Mouse (Mus musculus) cortical plate, adult 2 months (tissue): Measurements from ENCODE around the gene Caskin1. TPM values are rescaled to one million over a fixed set of nuclear protein-coding genes. Genes with fewer than 3 reads are reported as not detected.

Experiments
- H3K27ac ChIP-seq: fragments of 200-500 bp; 2 replicates; pipeline ENCODE4 v1.5.1; 2012; ENCODE audit warnings: low read length, control low read depth, inconsistent platforms; ENCODE audit not compliant: insufficient read depth
- H3K4me1 ChIP-seq: fragments of 200-500 bp; 2 replicates; pipeline ENCODE4 v1.6.1; 2011; ENCODE audit warnings: low read length; ENCODE audit not compliant: control insufficient read depth, insufficient read depth
- H3K4me3 ChIP-seq: fragments of 200-500 bp; 2 replicates; pipeline ENCODE4 v1.5.1; 2011; ENCODE audit warnings: mild to moderate bottlenecking, low read length, control low read depth; ENCODE audit not compliant: insufficient read depth
- CTCF ChIP-seq: fragments of 200-500 bp; IDR thresholded peaks from 2 replicates; pipeline ENCODE4 v1.5.1; 2011; ENCODE audit warnings: mild to moderate bottlenecking, control low read depth, low read length; ENCODE audit not compliant: insufficient read depth; ENCODE audit errors: extremely low read depth
- POLR2A ChIP-seq: fragments of 200-500 bp; IDR thresholded peaks from 2 replicates; pipeline ENCODE4 v1.6.1; 2011; ENCODE audit warnings: mild to moderate bottlenecking, low read length, control low read depth; ENCODE audit not compliant: insufficient read depth; ENCODE audit errors: extremely low read depth
- polyA plus RNA-seq: library from polyadenylated mRNA; depleted of rRNA; stranded (reverse); fragments of >200 nt; gene quantifications from 2 replicates; pipeline ENCODE4 v1.2.3, GENCODE M21; 2012

Caskin1 gene
- polyA plus RNA-seq, 1 experiment = 106 TPM

DNA sequence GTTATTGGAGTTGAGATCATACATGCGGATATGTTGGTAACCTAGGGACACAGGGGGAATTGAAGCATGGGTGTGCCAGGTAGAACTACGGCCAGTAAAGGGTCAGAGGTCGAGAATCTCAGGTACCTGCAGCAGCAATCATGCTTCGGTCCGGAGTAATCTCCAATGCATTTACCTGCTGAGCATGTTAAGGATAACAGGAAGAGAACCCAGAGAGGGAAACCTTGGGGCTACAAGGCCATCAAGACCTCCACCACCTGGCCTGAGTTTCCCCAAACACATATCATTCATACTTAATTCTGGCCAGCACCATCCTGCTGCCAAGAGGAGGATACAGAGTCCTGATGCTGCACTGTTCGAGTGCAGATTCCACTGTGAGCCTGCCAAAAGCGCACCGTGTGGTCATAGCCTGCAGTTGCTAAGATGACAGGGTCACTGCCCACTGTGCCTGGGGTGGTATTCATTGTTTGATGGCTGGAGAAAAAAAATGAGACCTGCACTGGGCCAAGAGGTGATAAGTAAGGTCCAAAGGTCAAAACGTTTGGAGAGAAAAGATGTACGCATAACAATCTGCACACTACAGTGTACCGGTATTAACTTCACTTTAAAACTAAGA lies 10.3 kb upstream of the Caskin1 start:
- no peak overlapping the region for H3K27ac ChIP-seq
- peak overlapping the region; percentile 52 for H3K4me3 ChIP-seq
- peaks cover 6% of the 10 kb centered on the region; the same call in 1 of the 2 replicates for H3K4me1 ChIP-seq
- TF ChIP-seq CTCF (no peak), POLR2A (no peak)

GRCm38 (mm10) chr17:24478663-24479380 lies 9.6 kb upstream of the Caskin1 start, which contains the start of gene Mlst8:
Gene Mlst8 (minus strand): TSS chr17:24479078.
- H3K4me1 ChIP-seq = peaks cover 6% of the 10 kb centered on the region; the same call in 1 of the 2 replicates
- peak within 1 kb of the TSS; percentile 52 for H3K4me3 ChIP-seq
- H3K27ac ChIP-seq = peak within 1 kb of the TSS; percentile 88
- TF ChIP-seq POLR2A = peak; percentile 77
- TF ChIP-seq CTCF = peak; percentile 83

DNA sequence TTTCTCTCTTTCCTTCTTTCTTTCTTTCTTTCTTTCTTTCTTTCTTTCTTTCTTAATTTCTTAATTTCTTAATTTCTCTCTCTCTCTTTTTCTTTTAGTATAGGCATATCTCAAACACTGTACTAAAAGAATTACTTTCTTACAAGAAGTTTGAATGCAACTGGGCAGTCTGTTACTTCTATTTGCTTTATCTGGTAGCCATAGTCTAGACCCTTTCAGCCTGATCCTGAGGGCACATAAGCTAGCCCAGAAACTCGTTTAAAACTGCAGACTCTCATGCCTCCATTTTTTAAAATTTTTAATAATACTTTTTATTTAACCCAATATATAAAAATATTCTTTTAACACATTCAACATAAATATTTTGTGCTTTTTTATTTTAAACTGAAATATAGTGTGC lies 9.0 kb upstream of the Caskin1 start:
- H3K4me1 ChIP-seq = peaks cover 6% of the 10 kb centered on the region; the same call in 1 of the 2 replicates
- peak overlapping the region; percentile 52; the same call in 1 of the 2 replicates for H3K4me3 ChIP-seq
- H3K27ac ChIP-seq = no peak overlapping the region
- TF ChIP-seq CTCF (no peak), POLR2A (no peak)

DNA sequence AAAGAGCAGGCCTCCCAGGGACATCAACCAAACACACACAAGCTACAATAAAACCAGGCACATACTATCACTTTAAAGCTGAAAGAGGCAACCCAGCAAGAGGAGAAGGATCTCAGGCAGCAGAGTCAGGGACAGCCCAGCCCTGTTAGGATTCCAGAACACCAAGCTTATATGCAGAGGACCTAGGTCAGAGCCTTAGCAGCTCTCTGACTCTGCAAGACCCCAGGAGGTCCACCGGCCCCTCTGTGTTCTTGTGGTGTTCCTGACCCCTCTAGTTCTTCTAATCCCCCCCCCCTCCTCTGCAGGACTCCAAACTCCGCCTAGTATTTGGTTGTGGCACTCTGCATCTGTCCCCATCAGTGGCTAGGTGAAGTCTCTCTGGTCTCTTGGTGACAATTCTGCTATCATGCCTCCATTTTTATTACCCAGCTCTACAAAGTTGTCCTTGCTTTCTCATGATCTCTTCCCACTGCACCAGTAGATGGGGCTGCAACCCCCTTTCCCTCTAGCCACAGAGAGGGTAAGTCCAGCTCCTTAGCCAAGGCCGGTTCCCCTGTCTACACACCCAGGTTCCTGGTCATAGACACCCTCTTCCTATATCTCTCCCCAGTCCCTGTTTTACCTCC lies 8.1 kb upstream of the Caskin1 start:
- H3K27ac ChIP-seq = no peak overlapping the region

DNA sequence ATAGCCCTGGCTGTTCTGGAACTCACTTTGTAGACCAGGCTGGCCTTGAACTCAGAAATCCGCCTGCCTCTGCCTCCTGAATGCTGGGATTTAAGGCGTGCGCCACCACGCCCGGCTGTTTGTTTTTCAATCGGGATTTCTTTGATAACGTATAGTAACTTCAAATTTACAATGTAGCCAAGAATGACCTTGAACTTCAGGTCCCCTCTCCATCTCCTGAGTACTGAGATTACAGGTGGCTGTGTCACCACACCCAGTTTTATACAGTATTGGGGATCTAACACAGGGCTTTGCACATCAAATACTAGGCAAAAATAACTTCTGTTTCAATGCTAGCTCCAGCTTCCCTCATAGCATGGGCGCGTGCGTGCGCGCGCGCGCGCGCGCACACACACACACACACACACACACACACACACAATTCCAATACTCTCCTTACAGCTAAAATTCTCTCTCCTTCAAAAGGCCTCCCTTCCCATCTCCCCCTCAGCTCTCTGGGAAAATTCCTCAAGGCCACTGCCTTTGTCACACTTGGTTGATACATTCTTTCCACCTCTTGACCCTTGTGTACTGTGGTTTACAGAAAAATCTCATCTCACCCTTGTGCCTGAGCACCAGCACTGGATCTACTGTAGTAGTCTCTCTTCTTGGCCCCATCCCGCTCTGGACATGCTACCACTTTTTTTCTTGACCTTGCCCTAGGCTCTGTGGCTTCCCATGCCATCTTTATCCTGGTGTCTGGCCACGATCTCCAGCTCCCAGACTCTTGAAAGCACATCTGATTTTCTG lies 7.2 kb upstream of the Caskin1 start:
- Histone ChIP-seq H3K4me3 (no peak overlapping the region), H3K4me1 (peaks cover 10% of the 10 kb centered on the region), H3K27ac (no peak overlapping the region)
- TF ChIP-seq CTCF (no peak), POLR2A (no peak)

More for the DNA sequence above, 8.1 kb upstream of the Caskin1 start:
- Histone ChIP-seq H3K4me1 (peaks cover 7% of the 10 kb centered on the region), H3K4me3 (no peak overlapping the region)
- TF ChIP-seq CTCF (peak; percentile 46), POLR2A (no peak)

- Histone ChIP-seq H3K4me1 (peaks cover 7% of the 10 kb centered on the region), H3K4me3 (no peak overlapping the region), H3K27ac (no peak overlapping the region)
- no peak for TF ChIP-seq POLR2A
- TF ChIP-seq CTCF = no peak
Measured at GRCm38 (mm10) chr17:24483495-24483894, 4.9 kb upstream of the Caskin1 start.

DNA sequence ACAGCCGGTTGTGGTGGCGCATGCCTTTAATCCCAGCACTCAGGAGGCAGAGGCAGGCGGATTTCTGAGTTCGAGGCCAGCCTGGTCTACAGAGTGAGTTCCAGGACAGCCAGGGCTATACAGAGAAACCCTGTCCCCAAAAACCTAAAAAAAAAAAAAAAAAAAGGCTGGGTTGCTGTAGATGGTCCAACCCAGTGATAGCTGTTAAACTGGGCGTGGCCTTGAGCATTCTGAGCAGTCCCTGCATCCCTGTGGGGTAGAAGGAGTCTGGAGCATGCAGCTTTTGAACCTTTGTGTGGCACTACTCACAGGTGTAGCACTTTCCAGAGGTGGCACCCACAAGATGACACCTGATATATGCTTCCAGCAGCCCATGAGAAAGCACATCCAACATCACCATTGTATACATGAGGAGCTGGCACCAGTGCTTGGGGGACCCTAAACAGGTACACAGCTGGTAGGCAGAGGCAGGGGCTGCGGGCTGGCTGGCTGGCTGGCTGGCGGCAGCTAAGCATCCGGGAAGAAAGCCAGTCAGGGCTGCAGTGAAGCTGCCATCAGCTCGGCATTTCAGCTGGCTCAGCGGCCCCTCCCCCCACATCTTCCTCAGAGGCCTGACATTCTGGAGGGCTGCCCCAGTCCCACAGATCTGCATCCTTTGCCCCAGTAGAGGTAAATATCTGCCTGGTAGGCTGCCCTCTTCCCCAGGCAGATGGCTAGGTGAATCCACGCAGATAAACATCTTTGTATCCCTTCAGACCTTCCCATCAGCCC lies 3.1 kb upstream of the Caskin1 start:
- no peak for TF ChIP-seq CTCF
- TF ChIP-seq POLR2A = no peak
- Histone ChIP-seq H3K4me1 (peaks cover 10% of the 10 kb centered on the region), H3K27ac (no peak overlapping the region), H3K4me3 (no peak overlapping the region)

DNA sequence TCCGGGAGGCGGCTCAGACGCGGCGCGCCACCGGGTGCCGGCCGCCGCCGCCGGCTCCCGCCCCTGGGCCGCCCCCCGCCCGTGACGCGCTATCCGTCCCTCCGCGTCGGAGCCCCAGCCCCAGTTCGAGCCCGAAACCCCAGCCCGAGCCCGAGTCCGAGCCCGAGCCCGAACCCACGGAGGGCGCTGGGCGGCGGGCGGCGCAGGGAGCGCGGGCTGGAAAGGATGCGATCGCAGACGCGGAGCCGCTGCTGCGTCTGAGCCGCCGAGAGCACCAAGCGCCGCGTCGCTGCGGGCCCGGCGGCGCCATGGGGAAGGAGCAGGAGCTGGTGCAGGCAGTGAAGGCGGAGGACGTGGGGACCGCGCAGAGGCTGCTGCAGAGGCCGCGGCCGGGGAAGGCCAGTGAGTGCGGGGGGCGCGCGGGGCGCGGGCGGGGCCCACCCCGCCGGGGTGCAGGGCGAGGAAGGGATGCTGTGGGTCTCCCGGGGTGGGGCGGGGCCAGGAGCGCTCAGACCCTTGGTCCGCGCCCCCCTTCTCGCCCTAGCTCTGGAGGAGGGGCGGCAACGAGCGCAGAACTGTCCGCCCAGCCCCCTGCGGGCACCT lies 362 bp downstream of the Caskin1 start:
- H3K4me1 ChIP-seq = peaks cover 12% of the 10 kb centered on the region
- no peak for TF ChIP-seq POLR2A
- peak overlapping the region; percentile 92 for H3K27ac ChIP-seq
- H3K4me3 ChIP-seq = peak overlapping the region; percentile 44
